Mouse (Mus musculus) heart, embryonic 10.5 days (tissue): ENCODE data around the gene Krt78. TPM values are rescaled to one million over a fixed set of nuclear protein-coding genes. Genes with fewer than 3 reads are reported as not detected.

Experiments used
- DNase-seq: peaks from one replicate; pipeline ENCODE4 v3.0.0-alpha.2; 2017; ENCODE audit warnings: low spot score
- H3K27ac ChIP-seq: fragments of 300-500 bp; sonication (generic); 2 replicates; pipeline ENCODE4 v1.5.1; 2016; ENCODE audit warnings: mild to moderate bottlenecking
- H3K27me3 ChIP-seq: fragments of 300-500 bp; sonication (generic); 2 replicates; pipeline ENCODE4 v1.6.1; 2016; ENCODE audit warnings: mild to moderate bottlenecking; ENCODE audit not compliant: poor library complexity, insufficient read depth, severe bottlenecking
- H3K36me3 ChIP-seq: fragments of 300-500 bp; sonication (generic); 2 replicates; pipeline ENCODE4 v1.6.1; 2016; ENCODE audit warnings: mild to moderate bottlenecking, moderate library complexity
- H3K4me1 ChIP-seq: fragments of 300-500 bp; sonication (generic); 2 replicates; pipeline ENCODE4 v1.6.1; 2016; ENCODE audit warnings: mild to moderate bottlenecking
- H3K4me3 ChIP-seq: fragments of 300-500 bp; sonication (generic); 2 replicates; pipeline ENCODE4 v1.5.1; 2016; ENCODE audit warnings: mild to moderate bottlenecking, moderate library complexity
- H3K9me3 ChIP-seq: fragments of 300-500 bp; sonication (generic); 2 replicates; pipeline ENCODE4 v1.6.1; 2016; ENCODE audit warnings: mild to moderate bottlenecking, moderate library complexity
- WGBS: fragments of 180-500 bp; shearing (Covaris S2); methylation state at CpG from one replicate; pipeline ENCODE4 v1.1.7; 2016; 5-methylcytosine and 5-hydroxymethylcytosine counted together
- polyA plus RNA-seq: library from polyadenylated mRNA; unstranded; fragments of >200 nt; fragmentation: Nextera tagmentation; extraction: Ambion mirVana; gene quantifications from 2 replicates; pipeline ENCODE4 v1.2.1, GENCODE M21; 2016

Gene Krt78
- polyA plus RNA-seq, 1 experiment from 2014 or later, result not detected

DNA sequence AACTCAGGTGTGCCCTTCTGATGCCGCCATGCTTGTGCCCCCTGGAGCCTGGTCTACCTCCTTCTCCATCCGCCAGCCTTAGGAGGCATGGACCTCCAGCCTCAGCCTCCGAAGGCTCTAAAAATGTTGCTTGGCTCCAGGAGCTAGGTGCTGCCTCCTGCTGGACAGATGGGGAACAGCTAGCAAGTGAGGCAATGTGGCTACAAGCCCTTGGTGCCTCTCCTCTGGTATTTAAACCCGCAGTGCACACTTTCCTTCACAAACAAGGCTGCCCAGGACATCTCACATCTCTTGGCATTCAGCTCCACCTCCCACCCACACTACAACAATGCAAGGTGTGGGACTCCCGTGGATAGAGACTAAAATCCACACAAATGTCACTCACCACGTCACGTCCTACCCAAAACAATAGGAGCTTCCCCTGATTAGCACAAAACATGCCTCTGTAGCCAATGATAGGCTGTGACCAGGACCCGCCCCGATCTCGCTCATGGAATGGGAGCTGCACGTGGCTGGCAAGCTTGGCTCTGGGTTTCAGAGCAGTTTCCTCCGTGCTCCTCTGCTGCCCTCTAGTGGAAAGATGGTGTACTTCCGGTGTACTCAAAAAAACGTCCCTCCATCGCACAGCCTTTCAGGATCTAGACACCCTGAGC is 30.0 kb upstream of the Krt78 start:
- Histone ChIP-seq H3K4me3 (peak overlapping the region; percentile 50), H3K27ac (peak overlapping the region; percentile 75), H3K36me3 (no peaks in the 10 kb centered on the region), H3K9me3 (no peaks in the 10 kb centered on the region), H3K4me1 (peaks cover 19% of the 10 kb centered on the region), H3K27me3 (no peaks in the 10 kb centered on the region)
- 2% methylated on average over 15 of the region's 15 CpGs for WGBS
- DNase-seq, result peak; percentile 96

DNA sequence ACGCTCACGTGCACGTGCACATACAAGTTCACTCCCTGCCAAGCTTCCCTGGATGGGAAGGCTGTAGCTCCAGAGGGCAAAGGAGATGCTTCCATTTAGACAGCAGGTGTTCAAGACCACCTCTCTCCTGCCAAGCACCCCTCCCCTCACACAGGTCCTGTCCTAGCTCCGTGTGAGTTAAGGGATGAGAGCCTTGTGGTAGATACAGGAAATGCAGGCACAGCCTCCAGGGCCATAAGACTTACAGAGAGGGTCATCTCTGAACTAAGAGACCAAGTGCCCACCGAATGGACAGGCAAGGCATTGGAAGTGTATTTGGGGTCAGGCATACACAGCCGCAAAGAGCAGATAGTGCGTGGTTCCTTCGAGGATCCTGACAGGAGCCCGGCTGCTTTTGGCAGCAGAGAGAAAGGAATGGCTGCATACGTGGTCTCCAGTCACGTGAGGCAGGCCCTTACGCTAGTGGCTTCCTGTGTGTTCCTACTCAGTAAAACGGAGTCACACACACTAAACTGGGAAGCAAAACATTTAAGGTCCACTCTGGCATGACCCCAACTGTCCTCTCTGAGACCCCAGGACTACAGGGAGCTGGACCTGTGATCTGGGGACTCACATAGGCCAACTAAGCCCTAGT is 29.3 kb upstream of the Krt78 start:
- no peaks in the 10 kb centered on the region for H3K36me3 ChIP-seq
- 74% methylated on average over 13 of the region's 13 CpGs for WGBS

GRCm38 (mm10) chr15:101980849-101981248 is 26.8 kb upstream of the Krt78 start:
- Histone ChIP-seq H3K36me3 (no peaks in the 10 kb centered on the region), H3K4me3 (no peak overlapping the region), H3K4me1 (peaks cover 42% of the 10 kb centered on the region), H3K9me3 (no peaks in the 10 kb centered on the region), H3K27me3 (peaks cover 3% of the 10 kb centered on the region; the same call in 1 of the 2 replicates), H3K27ac (peak overlapping the region; percentile 47; the same call in 1 of the 2 replicates)
- 58% methylated on average over 6 of the region's 6 CpGs for WGBS
- no peak for DNase-seq

More for the DNA sequence above, 29.3 kb upstream of the Krt78 start:
- Histone ChIP-seq H3K27ac (peak overlapping the region; percentile 75), H3K4me1 (peaks cover 19% of the 10 kb centered on the region), H3K27me3 (no peaks in the 10 kb centered on the region), H3K9me3 (no peaks in the 10 kb centered on the region), H3K4me3 (peak overlapping the region; percentile 50)
- no peak for DNase-seq

- Histone ChIP-seq H3K27ac (peak overlapping the region; percentile 93), H3K4me3 (peak overlapping the region; percentile 61), H3K36me3 (no peaks in the 10 kb centered on the region), H3K9me3 (no peaks in the 10 kb centered on the region), H3K4me1 (peaks cover 32% of the 10 kb centered on the region), H3K27me3 (peaks cover 35% of the 10 kb centered on the region)
- peak; percentile 92 for DNase-seq
- 3% methylated on average over 39 of the region's 39 CpGs for WGBS
Measured at GRCm38 (mm10) chr15:101977043-101977726, 23.1 kb upstream of the Krt78 start.

- peaks cover 32% of the 10 kb centered on the region for H3K4me1 ChIP-seq
- H3K36me3 ChIP-seq, result no peaks in the 10 kb centered on the region
- H3K27ac ChIP-seq, result peak overlapping the region; percentile 93
- peaks cover 40% of the 10 kb centered on the region for H3K27me3 ChIP-seq
- no peaks in the 10 kb centered on the region for H3K9me3 ChIP-seq
- H3K4me3 ChIP-seq, result peak overlapping the region; percentile 61
- WGBS, result 54% methylated on average over 3 of the region's 3 CpGs
- no peak for DNase-seq
Measured at GRCm38 (mm10) chr15:101976641-101977040, 22.6 kb upstream of the Krt78 start.

DNA sequence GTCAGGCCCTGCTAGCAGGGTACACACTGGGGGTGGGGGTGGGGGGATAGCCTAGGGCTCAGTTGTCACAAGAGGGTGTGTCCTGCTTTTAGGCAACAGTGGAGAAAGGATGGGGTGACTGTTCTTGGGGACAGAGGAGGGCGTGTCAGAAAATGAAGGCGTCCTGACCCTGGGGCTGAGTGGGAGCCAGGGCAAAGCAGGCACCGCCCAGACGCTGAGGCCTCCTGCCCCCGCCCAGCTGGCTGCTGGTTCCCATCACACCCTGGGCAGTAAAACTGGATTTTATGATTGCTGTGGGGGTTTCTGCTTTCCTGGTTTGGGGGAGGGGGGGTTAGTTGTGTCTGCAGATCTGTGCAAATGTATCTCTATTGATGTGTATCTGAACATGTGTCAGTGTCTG is 21.9 kb upstream of the Krt78 start:
- Histone ChIP-seq H3K4me1 (peaks cover 32% of the 10 kb centered on the region), H3K36me3 (no peaks in the 10 kb centered on the region), H3K4me3 (no peak overlapping the region), H3K9me3 (no peaks in the 10 kb centered on the region), H3K27ac (peak overlapping the region; percentile 64), H3K27me3 (peaks cover 47% of the 10 kb centered on the region)
- 56% methylated on average over 5 of the region's 5 CpGs for WGBS
- DNase-seq, result no peak

GRCm38 (mm10) chr15:101974083-101974845 is 20.2 kb upstream of the Krt78 start:
- Histone ChIP-seq H3K4me3 (no peak overlapping the region), H3K27me3 (peaks cover 48% of the 10 kb centered on the region), H3K36me3 (no peaks in the 10 kb centered on the region), H3K4me1 (peaks cover 34% of the 10 kb centered on the region), H3K9me3 (no peaks in the 10 kb centered on the region), H3K27ac (peak overlapping the region; percentile 37; the same call in 1 of the 2 replicates)
- no peak for DNase-seq
- 62% methylated on average over 16 of the region's 16 CpGs for WGBS

GRCm38 (mm10) chr15:101973414-101974077 is 19.5 kb upstream of the Krt78 start:
- DNase-seq, result peak; percentile 95
- peaks cover 34% of the 10 kb centered on the region for H3K4me1 ChIP-seq
- H3K9me3 ChIP-seq, result no peaks in the 10 kb centered on the region
- H3K4me3 ChIP-seq, result no peak overlapping the region
- H3K27ac ChIP-seq, result no peak overlapping the region
- no peaks in the 10 kb centered on the region for H3K36me3 ChIP-seq
- 16% methylated on average over 15 of the region's 15 CpGs for WGBS
- H3K27me3 ChIP-seq, result peaks cover 48% of the 10 kb centered on the region

DNA sequence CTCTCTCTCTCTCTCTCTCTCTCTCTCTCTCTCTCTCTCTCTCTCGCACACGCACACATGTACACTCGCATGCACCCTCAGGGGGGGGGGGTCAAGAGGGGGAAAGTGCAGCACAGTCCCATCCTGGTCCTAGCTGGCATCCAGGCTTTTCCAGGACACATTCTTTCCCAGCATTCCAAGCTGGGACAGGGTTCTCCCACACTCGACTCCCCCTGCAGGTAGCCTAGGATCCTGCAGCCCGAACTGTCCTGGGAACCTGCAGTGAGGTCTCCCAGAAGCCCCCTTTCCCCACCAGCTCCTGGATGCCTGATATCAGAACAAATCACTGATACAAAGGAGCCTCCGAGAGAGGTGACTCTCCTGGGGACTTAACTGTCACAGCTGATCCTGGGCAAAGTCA is 16.4 kb upstream of the Krt78 start:
- no peaks in the 10 kb centered on the region for H3K9me3 ChIP-seq
- 3% methylated on average over 3 of the region's 6 CpGs for WGBS
- H3K36me3 ChIP-seq, result no peaks in the 10 kb centered on the region
- H3K4me3 ChIP-seq, result no peak overlapping the region
- DNase-seq, result peak; percentile 83
- H3K27me3 ChIP-seq, result peaks cover 42% of the 10 kb centered on the region
- no peak overlapping the region for H3K27ac ChIP-seq
- peaks cover 10% of the 10 kb centered on the region for H3K4me1 ChIP-seq

- Histone ChIP-seq H3K4me3 (no peak overlapping the region), H3K4me1 (peaks cover 7% of the 10 kb centered on the region), H3K27me3 (peaks cover 10% of the 10 kb centered on the region), H3K27ac (no peak overlapping the region), H3K9me3 (no peaks in the 10 kb centered on the region), H3K36me3 (no peaks in the 10 kb centered on the region)
- no peak for DNase-seq
- WGBS, result 73% methylated on average over 8 of the region's 8 CpGs
Measured at GRCm38 (mm10) chr15:101966808-101967207, 12.7 kb upstream of the Krt78 start.

- H3K36me3 ChIP-seq, result no peaks in the 10 kb centered on the region
- peaks cover 14% of the 10 kb centered on the region; the same call in 1 of the 2 replicates for H3K27me3 ChIP-seq
- H3K27ac ChIP-seq, result no peak overlapping the region
- H3K9me3 ChIP-seq, result no peaks in the 10 kb centered on the region
- 84% methylated on average over 3 of the region's 3 CpGs for WGBS
- H3K4me3 ChIP-seq, result no peak overlapping the region
- H3K4me1 ChIP-seq, result no peaks in the 10 kb centered on the region
- no peak for DNase-seq
Measured at GRCm38 (mm10) chr15:101958891-101959290, 4.8 kb upstream of the Krt78 start.

- Histone ChIP-seq H3K27ac (no peak overlapping the region), H3K4me1 (no peaks in the 10 kb centered on the region), H3K4me3 (no peak overlapping the region), H3K36me3 (no peaks in the 10 kb centered on the region), H3K27me3 (peaks cover 36% of the 10 kb centered on the region), H3K9me3 (no peaks in the 10 kb centered on the region)
- DNase-seq, result no peak
- 72% methylated on average over 7 of the region's 7 CpGs for WGBS
Measured at GRCm38 (mm10) chr15:101952733-101953474, 1.2 kb downstream of the Krt78 start.
